In genomic region chr9:22149426-22150248, GRCm38 (mm10) we compare ENCODE assay signal across 12 mouse cellular contexts. TPM values are rescaled to one million over a fixed set of nuclear protein-coding genes. Genes with fewer than 3 reads are reported as not detected.
DNase-seq lines count a peak whose midpoint lies in the region; ATAC-seq and TF ChIP-seq lines count a peak whose summit lies in the region.
"Had no signal": no experiment of that assay in that cellular context is flagged by ENCODE, and none has a peak within 500 bp of the region (broad histone marks: within the 10 kb centered on the region; RNA-seq: fewer than 3 reads in every experiment).

No protein-coding gene starts in this region.

- H3K4me1 ChIP-seq in liver, embryonic 12.5 days: peaks cover 13% of the 10 kb centered on the region
- no peaks in the 10 kb centered on the region for H3K4me1 ChIP-seq in stomach, postnatal 0 days (replicated peaks; ENCODE audit: control insufficient read depth, insufficient read depth)
- H3K4me1 ChIP-seq: embryonic facial prominence, embryonic 13.5 days; lung, embryonic 15.5 days had no signal

- H3K4me2 ChIP-seq in liver, embryonic 12.5 days: peak overlapping the region; percentile 30
- no peak overlapping the region for H3K4me2 ChIP-seq in stomach, postnatal 0 days (replicated peaks; ENCODE audit: low read depth)
- H3K4me2 ChIP-seq: embryonic facial prominence, embryonic 13.5 days; lung, embryonic 15.5 days had no signal

- no peak overlapping the region for H3K9ac ChIP-seq in liver, embryonic 12.5 days
- no peak overlapping the region for H3K9ac ChIP-seq in stomach, postnatal 0 days (ENCODE audit: low read length)
- H3K9ac ChIP-seq: embryonic facial prominence, embryonic 13.5 days; lung, embryonic 15.5 days had no signal

- H3K27ac ChIP-seq in liver, embryonic 12.5 days: no peak overlapping the region
- no peak overlapping the region for H3K27ac ChIP-seq in stomach, postnatal 0 days (replicated peaks)
- H3K27ac ChIP-seq: embryonic facial prominence, embryonic 13.5 days; left cerebral cortex, adult 2 months; lung, embryonic 15.5 days had no signal

- no peaks in the 10 kb centered on the region for H3K27me3 ChIP-seq in liver, embryonic 12.5 days (replicated peaks)
- H3K27me3 ChIP-seq in stomach, postnatal 0 days (ENCODE audit: control insufficient read depth, insufficient read depth, low read length): no peaks in the 10 kb centered on the region
- H3K27me3 ChIP-seq: embryonic facial prominence, embryonic 13.5 days; lung, embryonic 15.5 days had no signal

- H3K4me3 ChIP-seq in liver, embryonic 12.5 days: no peak overlapping the region
- no peak overlapping the region for H3K4me3 ChIP-seq in stomach, postnatal 0 days (ENCODE audit: low read depth, low read length)
- H3K4me3 ChIP-seq: embryonic facial prominence, embryonic 13.5 days; left cerebral cortex, adult 2 months; lung, embryonic 15.5 days had no signal

- TF ChIP-seq CTCF in stomach, postnatal 0 days (IDR thresholded peaks at IDR 0.05; ENCODE audit: low read depth): no peak

- H3K36me3 ChIP-seq in liver, embryonic 12.5 days: no peaks in the 10 kb centered on the region
- H3K36me3 ChIP-seq in stomach, postnatal 0 days (ENCODE audit: control insufficient read depth, insufficient read depth, low read length): no peaks in the 10 kb centered on the region
- H3K36me3 ChIP-seq: embryonic facial prominence, embryonic 13.5 days; lung, embryonic 15.5 days had no signal

- H3K9me3 ChIP-seq in liver, embryonic 12.5 days (replicated peaks): no peaks in the 10 kb centered on the region
- H3K9me3 ChIP-seq in stomach, postnatal 0 days (ENCODE audit: control insufficient read depth, low read length): no peaks in the 10 kb centered on the region

- peak; percentile 67 to 76 for DNase-seq in lung, adult 18-20 months
- no peak for DNase-seq in lung, postnatal 10 days
- peak; percentile 56 for DNase-seq in stomach, postnatal 0 days (ENCODE audit: low spot score)
- DNase-seq in urinary bladder, postnatal 25 days (ENCODE audit: low spot score): no peak
- DNase-seq in adrenal gland, adult (ENCODE audit: inconsistent age in 2 of 2, low spot score in 1 of 2): no peak
- DNase-seq: cerebellum, postnatal 10 days had no signal

- peak; percentile 86 for ATAC-seq in erythroblast, adult 5-6 weeks (replicated peaks; ENCODE audit: low FRiP score, poor library complexity, severe bottlenecking)
- ATAC-seq in liver, embryonic 12.5 days: peak; percentile 93
- peak; percentile 82 for ATAC-seq in stomach, postnatal 0 days (ENCODE audit: low FRiP score, low TSS enrichment)
- no peak for ATAC-seq in activated CD4-positive, CD25-positive, alpha-beta regulatory T cell, adult 4 months

- WGBS in liver, embryonic 12.5 days (ENCODE audit: insufficient replicate concordance): 51% methylated on average over 20 of the region's 20 CpGs
- 74% methylated on average over 20 of the region's 20 CpGs for WGBS in stomach, postnatal 0 days

- no peak for TF ChIP-seq EP300 in stomach, postnatal 0 days (optimal IDR thresholded peaks at IDR 0.05)

RNA-seq across cellular contexts. Expression of gene Pigyl, which starts 7.0 kb away (rescaled TPM):
- 5.6 and 8.8 TPM in 2 replicates for total RNA-seq in erythroblast, adult 5-6 weeks (2015; ENCODE audit: low replicate concordance)
- total RNA-seq in erythroblast, adult 5-6 weeks (2017; ENCODE audit: low replicate concordance): 8.2 and 9.3 TPM in 2 replicates
- 41.1 and 46.3 TPM in 2 replicates for polyA plus RNA-seq in liver, embryonic 12.5 days (2016; fragmentation: Nextera tagmentation; extraction: Ambion mirVana)
- 99.2 and 106 TPM in 2 replicates for polyA plus RNA-seq in stomach, postnatal 0 days (2015; fragmentation: Nextera tagmentation; extraction: Ambion mirVana)
- polyA plus RNA-seq in activated CD4-positive, CD25-positive, alpha-beta regulatory T cell, adult 4 months (2017; shearing (Covaris generic)): 10 to 100 TPM; 49.5 to 56.8 TPM

RNA-seq across cellular contexts. Expression of gene Acp5, which starts 14.1 kb away (rescaled TPM):
- 10.8 and 20.7 TPM in 2 replicates for total RNA-seq in erythroblast, adult 5-6 weeks (2015; ENCODE audit: low replicate concordance)
- 9.8 and 18.1 TPM in 2 replicates for total RNA-seq in erythroblast, adult 5-6 weeks (2017; ENCODE audit: low replicate concordance)
- 176 and 179 TPM in 2 replicates for polyA plus RNA-seq in liver, embryonic 12.5 days (2016; fragmentation: Nextera tagmentation; extraction: Ambion mirVana)
- polyA plus RNA-seq in stomach, postnatal 0 days (2015; fragmentation: Nextera tagmentation; extraction: Ambion mirVana): 41.5 and 42.9 TPM in 2 replicates
- 100 to 1,000 TPM; 208 to 219 TPM for polyA plus RNA-seq in activated CD4-positive, CD25-positive, alpha-beta regulatory T cell, adult 4 months (2017; shearing (Covaris generic))

RNA-seq across cellular contexts. Expression of gene Elof1, which starts 32.7 kb away (rescaled TPM):
- total RNA-seq in erythroblast, adult 5-6 weeks (2015; ENCODE audit: low replicate concordance): 28.4 and 30.7 TPM in 2 replicates
- 14.1 and 15.8 TPM in 2 replicates for total RNA-seq in erythroblast, adult 5-6 weeks (2017; ENCODE audit: low replicate concordance)
- 103 and 113 TPM in 2 replicates for polyA plus RNA-seq in liver, embryonic 12.5 days (2016; fragmentation: Nextera tagmentation; extraction: Ambion mirVana)
- 119 TPM in 2 replicates for polyA plus RNA-seq in stomach, postnatal 0 days (2015; fragmentation: Nextera tagmentation; extraction: Ambion mirVana)
- 100 to 1,000 TPM in 1 of 2 experiments, 10 to 100 TPM in 1; 96.8 to 108 TPM for polyA plus RNA-seq in activated CD4-positive, CD25-positive, alpha-beta regulatory T cell, adult 4 months (2017; shearing (Covaris generic))

RNA-seq across cellular contexts. Expression of gene Zfp872, which starts 38.3 kb away (rescaled TPM):
- not detected in 2 replicates for total RNA-seq in erythroblast, adult 5-6 weeks (2015; ENCODE audit: low replicate concordance)
- not detected in 2 replicates for total RNA-seq in erythroblast, adult 5-6 weeks (2017; ENCODE audit: low replicate concordance)
- polyA plus RNA-seq in liver, embryonic 12.5 days (2016; fragmentation: Nextera tagmentation; extraction: Ambion mirVana): 0.07 and 0.14 TPM in 2 replicates
- polyA plus RNA-seq in stomach, postnatal 0 days (2015; fragmentation: Nextera tagmentation; extraction: Ambion mirVana): 0.47 and 0.61 TPM in 2 replicates
- under 1 TPM in 1 of 2 experiments, not detected in 1; 0.17 TPM for polyA plus RNA-seq in activated CD4-positive, CD25-positive, alpha-beta regulatory T cell, adult 4 months (2017; shearing (Covaris generic))
- total RNA-seq: left cerebral cortex, adult 2 months had no signal

RNA-seq across cellular contexts. Expression of gene Cnn1, which starts 50.6 kb away (rescaled TPM):
- not detected in 2 replicates for total RNA-seq in erythroblast, adult 5-6 weeks (2015; ENCODE audit: low replicate concordance)
- not detected in 2 replicates for total RNA-seq in erythroblast, adult 5-6 weeks (2017; ENCODE audit: low replicate concordance)
- polyA plus RNA-seq in liver, embryonic 12.5 days (2016; fragmentation: Nextera tagmentation; extraction: Ambion mirVana): 0.80 and 0.81 TPM in 2 replicates
- polyA plus RNA-seq in stomach, postnatal 0 days (2015; fragmentation: Nextera tagmentation; extraction: Ambion mirVana): 851 and 1,082 TPM in 2 replicates
- polyA plus RNA-seq in activated CD4-positive, CD25-positive, alpha-beta regulatory T cell, adult 4 months (2017; shearing (Covaris generic)): not detected

Comparison
In these comparisons a context has a peak if more than half of its experiments do, and no peak if none do; other contexts are left out.
1. DNase-seq: peak in lung, adult 18-20 months (2 of 2) and stomach, postnatal 0 days (single experiment); none in lung, postnatal 10 days (single experiment), urinary bladder, postnatal 25 days (single experiment) and adrenal gland, adult (0 of 2).